Mouse (Mus musculus): ENCODE data around the gene Il17d.

DNA sequence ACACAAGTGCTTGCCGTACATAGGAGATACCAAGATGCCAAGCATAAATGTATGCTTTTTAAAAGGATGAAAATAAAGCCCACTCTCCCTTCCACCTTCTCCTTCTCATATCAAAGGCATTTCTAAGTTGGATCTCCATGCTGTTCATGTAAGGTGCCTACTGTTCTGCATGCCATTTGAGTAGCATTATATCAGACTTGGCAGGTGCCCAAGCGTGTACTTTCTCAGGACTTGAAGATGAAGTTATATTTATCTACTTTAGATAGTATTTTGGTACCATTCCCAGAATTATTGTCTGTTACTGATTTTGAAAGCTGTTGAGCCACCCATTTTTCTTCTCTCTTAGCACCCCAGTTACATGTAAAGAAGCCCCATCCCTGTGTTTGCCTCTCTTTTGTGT lies 49.5 kb upstream of the Il17d start:
- TF ChIP-seq EP300 (IDR thresholded peaks at IDR 0.05; ENCODE audit: low read depth in 1 of 2, low read length in 2 of 2) = no peak; a peak in 1 of 4 replicates
- no peak for TF ChIP-seq CTCF (IDR thresholded peaks at IDR 0.05 in 2 of 3, conservative IDR thresholded peaks at IDR 0.05 in 1 of 3; ENCODE audit: control insufficient read depth in 1 of 3, insufficient read depth in 1 of 3, low read depth in 2 of 3, low read length in 3 of 3, poor library complexity in 1 of 3, severe bottlenecking in 1 of 3)
- no peak for TF ChIP-seq GATA1 (IDR thresholded peaks at IDR 0.05; ENCODE audit: low read depth, low read length)
- TF ChIP-seq POLR2A (IDR thresholded peaks at IDR 0.05; ENCODE audit: control insufficient read depth in 1 of 2, insufficient read depth in 1 of 2, low read depth in 1 of 2, low read length in 2 of 2, poor library complexity in 1 of 2) = no peak
- TF ChIP-seq MYB (IDR thresholded peaks at IDR 0.05; ENCODE audit: low read depth, low read length) = no peak
- TF ChIP-seq UBTF (IDR thresholded peaks at IDR 0.05; ENCODE audit: borderline replicate concordance, insufficient read depth, low read depth, low read length) = no peak
- no peak for TF ChIP-seq MXI1 (IDR thresholded peaks at IDR 0.05; ENCODE audit: low read depth, low read length)
- TF ChIP-seq MAZ (IDR thresholded peaks at IDR 0.05; ENCODE audit: low read depth, low read length) = no peak
- TF ChIP-seq CHD1 (IDR thresholded peaks at IDR 0.05; ENCODE audit: low read depth, low read length) = no peak
- TF ChIP-seq TCF12 (IDR thresholded peaks at IDR 0.05; ENCODE audit: low read depth, low read length) = no peak
- no peak for TF ChIP-seq ELF1 (IDR thresholded peaks at IDR 0.05; ENCODE audit: low read depth, low read length)
- TF ChIP-seq ZMIZ1 (IDR thresholded peaks at IDR 0.05; ENCODE audit: low read depth, low read length) = no peak
